8 mouse cellular contexts compared by ENCODE assay signal in genomic region chr12:40248454-40249180, GRCm38 (mm10). TPM values are rescaled to one million over a fixed set of nuclear protein-coding genes. Genes with fewer than 3 reads are reported as not detected.
DNase-seq lines count a peak whose midpoint lies in the region; ATAC-seq and TF ChIP-seq lines count a peak whose summit lies in the region.

TSS of gene Ifrd1 (minus strand) at chr12:40248504.

- H3K9ac ChIP-seq in kidney, postnatal 0 days (ENCODE audit: low read depth, low read length) = no peak within 1 kb of the TSS
- H3K9ac ChIP-seq in intestine, embryonic 15.5 days = no peak within 1 kb of the TSS
- no peak within 1 kb of the TSS for H3K9ac ChIP-seq in stomach, postnatal 0 days (ENCODE audit: low read length)

- TF ChIP-seq CTCF in kidney, postnatal 0 days (IDR thresholded peaks at IDR 0.05; ENCODE audit: low read depth) = no peak
- no peak for TF ChIP-seq CTCF in bone marrow, adult 2 months (IDR thresholded peaks at IDR 0.05; ENCODE audit: control insufficient read depth, insufficient read depth, low read length)
- no peak for TF ChIP-seq CTCF in stomach, postnatal 0 days (IDR thresholded peaks at IDR 0.05; ENCODE audit: low read depth)

- no peak for ATAC-seq in kidney, postnatal 0 days (replicated peaks; ENCODE audit: low FRiP score, low read depth)
- no peak for ATAC-seq in intestine, embryonic 15.5 days
- ATAC-seq in stomach, postnatal 0 days (ENCODE audit: low FRiP score, low TSS enrichment) = no peak

- H3K4me3 ChIP-seq in kidney, postnatal 0 days (replicated peaks; ENCODE audit: low read depth, low read length) = no peak within 1 kb of the TSS
- H3K4me3 ChIP-seq in bone marrow, adult 2 months (replicated peaks; ENCODE audit: control insufficient read depth, low read depth, low read length) = no peak within 1 kb of the TSS
- no peak within 1 kb of the TSS for H3K4me3 ChIP-seq in intestine, embryonic 15.5 days (replicated peaks)
- no peak within 1 kb of the TSS for H3K4me3 ChIP-seq in stomach, postnatal 0 days (ENCODE audit: low read depth, low read length)

- 0 out of 2 replicates have a peak, but pooled peaks cover 2% of the 10 kb centered on the region for H3K4me1 ChIP-seq in kidney, postnatal 0 days (replicated peaks; ENCODE audit: insufficient read depth, low read length)
- H3K4me1 ChIP-seq in bone marrow, adult 2 months (ENCODE audit: control insufficient read depth, insufficient read depth, low read length) = no peaks in the 10 kb centered on the region; the same call in 1 of the 2 replicates
- H3K4me1 ChIP-seq in intestine, embryonic 15.5 days (replicated peaks) = peaks cover 14% of the 10 kb centered on the region
- peaks cover 2% of the 10 kb centered on the region; the same call in 1 of the 2 replicates for H3K4me1 ChIP-seq in stomach, postnatal 0 days (replicated peaks; ENCODE audit: control insufficient read depth, insufficient read depth)

- TF ChIP-seq POLR2A in bone marrow, adult 2 months (IDR thresholded peaks at IDR 0.05; ENCODE audit: borderline replicate concordance, control insufficient read depth, low read depth, low read length) = no peak

- 60% methylated on average over 5 of the region's 5 CpGs for WGBS in kidney, postnatal 0 days
- WGBS in bone marrow, adult 2 months = 3% methylated on average over 5 of the region's 5 CpGs
- 62% methylated on average over 5 of the region's 5 CpGs for WGBS in intestine, embryonic 15.5 days
- 60% methylated on average over 5 of the region's 5 CpGs for WGBS in stomach, postnatal 0 days

- H3K27me3 ChIP-seq in kidney, postnatal 0 days (ENCODE audit: insufficient read depth, low read length) = no peaks in the 10 kb centered on the region
- H3K27me3 ChIP-seq in intestine, embryonic 15.5 days (replicated peaks) = no peaks in the 10 kb centered on the region
- no peaks in the 10 kb centered on the region for H3K27me3 ChIP-seq in stomach, postnatal 0 days (ENCODE audit: control insufficient read depth, insufficient read depth, low read length)

- no peak for DNase-seq in kidney, postnatal 0 days (ENCODE audit: low spot score)
- no peak for DNase-seq in kidney, adult 8-10 months
- no peak for DNase-seq in gastrocnemius, postnatal 4 days (ENCODE audit: low spot score in 2 of 2)
- peak; percentile 14 for DNase-seq in lung, postnatal 10 days
- DNase-seq in stomach, postnatal 0 days (ENCODE audit: low spot score) = no peak
- DNase-seq in urinary bladder, adult 18-20 months (ENCODE audit: low spot score in 2 of 2) = no peak

- H3K27ac ChIP-seq in kidney, postnatal 0 days = peak within 1 kb of the TSS; percentile 25; the same call in 1 of the 2 replicates
- H3K27ac ChIP-seq in bone marrow, adult 2 months (ENCODE audit: control insufficient read depth, insufficient read depth, low read depth, low read length, poor library complexity) = peak within 1 kb of the TSS; percentile 70
- no peak within 1 kb of the TSS for H3K27ac ChIP-seq in intestine, embryonic 15.5 days
- H3K27ac ChIP-seq in stomach, postnatal 0 days (replicated peaks) = peak within 1 kb of the TSS; percentile 8; the same call in 1 of the 2 replicates

- no peaks in the 10 kb centered on the region for H3K9me3 ChIP-seq in kidney, postnatal 0 days (replicated peaks; ENCODE audit: low read length)
- no peaks in the 10 kb centered on the region for H3K9me3 ChIP-seq in intestine, embryonic 15.5 days
- no peaks in the 10 kb centered on the region for H3K9me3 ChIP-seq in stomach, postnatal 0 days (ENCODE audit: control insufficient read depth, low read length)

- no peak within 1 kb of the TSS for H3K4me2 ChIP-seq in kidney, postnatal 0 days (ENCODE audit: low read length)
- no peak within 1 kb of the TSS for H3K4me2 ChIP-seq in intestine, embryonic 15.5 days (replicated peaks)
- no peak within 1 kb of the TSS for H3K4me2 ChIP-seq in stomach, postnatal 0 days (replicated peaks; ENCODE audit: low read depth)

- TF ChIP-seq EP300 in stomach, postnatal 0 days (optimal IDR thresholded peaks at IDR 0.05) = no peak

- H3K36me3 ChIP-seq in kidney, postnatal 0 days (ENCODE audit: insufficient read depth, low read length) = no peaks in the 10 kb centered on the region
- H3K36me3 ChIP-seq in intestine, embryonic 15.5 days = no peaks in the 10 kb centered on the region
- no peaks in the 10 kb centered on the region for H3K36me3 ChIP-seq in stomach, postnatal 0 days (ENCODE audit: control insufficient read depth, insufficient read depth, low read length)

RNA-seq across cellular contexts. Expression of gene Ifrd1, which starts in this region (rescaled TPM):
- polyA plus RNA-seq in kidney, postnatal 0 days (2015; fragmentation: Nextera tagmentation; extraction: Ambion mirVana) = 107 and 119 TPM in 2 replicates
- polyA plus RNA-seq in bone marrow, adult 2 months (2011; ENCODE audit: insufficient read depth, insufficient read length, low replicate concordance, missing spikeins) = 47.2 and 86.5 TPM in 2 replicates
- total RNA-seq in gastrocnemius, postnatal 4 days (2021) = 100 to 1,000 TPM in 1 of 2 experiments, 10 to 100 TPM in 1; 81.3 to 107 TPM
- 93.6 and 101 TPM in 2 replicates for polyA plus RNA-seq in intestine, embryonic 15.5 days (2015; fragmentation: Nextera tagmentation; extraction: Ambion mirVana)
- 122 TPM in 2 replicates for polyA plus RNA-seq in stomach, postnatal 0 days (2015; fragmentation: Nextera tagmentation; extraction: Ambion mirVana)
